Mouse (Mus musculus) limb, embryonic 14.5 days (tissue): ENCODE measurements at regions not wholly inside any gene's neighbourhood (a gene's known extent, or its start where the extent isn't known, plus 50 kb on each side); places are given as distances from the start of the nearest gene placed in this dataset.

ENCODE experiments used
- ATAC-seq: fragments of 200-750 bp; cut with Nextera tagmentation; 2 replicates; pipeline ENCODE4 v1.8.0; 2017; ENCODE audit warnings: low read depth, moderate number of reproducible peaks, moderate TSS enrichment; ENCODE audit not compliant: low FRiP score
- DNase-seq: peaks from one replicate; pipeline ENCODE4 v3.0.0-alpha.2; 2015; ENCODE audit warnings: low spot score
- H3K27ac ChIP-seq: fragments of 300-500 bp; sonication (generic); replicated peaks from 2 replicates; pipeline ENCODE4 v1.5.1; 2014; ENCODE audit warnings: low read depth, mild to moderate bottlenecking, low read length, moderate library complexity, mixed read lengths
- H3K27me3 ChIP-seq: fragments of 300-500 bp; sonication (generic); 2 replicates; pipeline ENCODE4 v1.6.1; 2014; ENCODE audit warnings: low read length, mixed read lengths; ENCODE audit not compliant: control insufficient read depth, insufficient read depth
- H3K36me3 ChIP-seq: fragments of 300-500 bp; sonication (generic); 2 replicates; pipeline ENCODE4 v1.6.1; 2014; ENCODE audit warnings: mild to moderate bottlenecking, low read length, moderate library complexity, mixed read lengths; ENCODE audit not compliant: control insufficient read depth, insufficient read depth
- H3K4me1 ChIP-seq: fragments of 300-500 bp; sonication (generic); 2 replicates; pipeline ENCODE4 v1.6.1; 2014; ENCODE audit warnings: antibody characterized with exemption, low read length, mixed read lengths; ENCODE audit not compliant: control insufficient read depth, insufficient read depth
- H3K4me2 ChIP-seq: fragments of 300-500 bp; sonication (generic); replicated peaks from 2 replicates; pipeline ENCODE4 v1.6.1; 2014; ENCODE audit warnings: low read depth, mild to moderate bottlenecking, low read length, moderate library complexity; ENCODE audit not compliant: severe bottlenecking
- H3K4me3 ChIP-seq: fragments of 300-500 bp; sonication (generic); replicated peaks from 2 replicates; pipeline ENCODE4 v1.5.1; 2014; ENCODE audit warnings: low read length
- H3K9ac ChIP-seq: fragments of 300-500 bp; sonication (generic); 2 replicates; pipeline ENCODE4 v1.6.1; 2014; ENCODE audit warnings: mild to moderate bottlenecking, low read depth, low read length, moderate library complexity; ENCODE audit not compliant: severe bottlenecking
- H3K9me3 ChIP-seq: fragments of 300-500 bp; sonication (generic); 2 replicates; pipeline ENCODE4 v1.6.1; 2016; ENCODE audit warnings: low read length; ENCODE audit not compliant: control insufficient read depth
- POLR2A ChIP-seq: fragments of 200-500 bp; IDR thresholded peaks from 2 replicates; pipeline ENCODE4 v1.8.0; 2012; ENCODE audit warnings: inconsistent platforms, mild to moderate bottlenecking, moderate library complexity, borderline replicate concordance; ENCODE audit not compliant: insufficient read depth, insufficient read length; ENCODE audit errors: extremely low read depth
- WGBS: fragments of 180-500 bp; shearing (Covaris S2); extraction: QIAGEN DNeasy Blood & Tissue Kit; methylation state at CpG from one replicate; pipeline ENCODE4 v1.1.7; 2014; 5-methylcytosine and 5-hydroxymethylcytosine counted together

DNA sequence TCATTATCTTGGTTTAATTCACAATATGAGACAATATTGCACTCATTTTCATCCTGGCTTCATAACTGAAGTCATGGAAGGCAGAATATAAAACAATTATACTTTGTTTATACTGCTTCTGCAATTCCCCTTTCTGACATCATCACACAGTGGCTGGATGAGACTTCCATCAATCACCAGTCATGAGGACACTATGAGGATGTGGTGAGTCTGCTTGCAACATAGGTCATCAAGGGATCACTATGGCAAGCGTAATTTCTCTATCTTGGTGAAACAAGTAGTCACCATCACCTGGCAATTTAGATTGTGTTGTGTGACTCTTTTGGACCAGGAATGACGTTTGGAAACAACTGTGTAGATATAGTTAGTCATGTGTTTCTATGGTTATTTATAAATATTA is 134.6 kb downstream of the Hao1 start:
- H3K4me3 ChIP-seq: no peak overlapping the region
- no peak for TF ChIP-seq POLR2A
- ATAC-seq (no peak), DNase-seq (no peak)
- H3K36me3 ChIP-seq: no peaks in the 10 kb centered on the region
- no peaks in the 10 kb centered on the region for H3K4me1 ChIP-seq
- H3K27ac ChIP-seq: no peak overlapping the region
- no peaks in the 10 kb centered on the region for H3K9me3 ChIP-seq
- H3K4me2 ChIP-seq: no peak overlapping the region
- H3K27me3 ChIP-seq: no peaks in the 10 kb centered on the region
- H3K9ac ChIP-seq: no peak overlapping the region
- 79% methylated on average over 2 of the region's 2 CpGs for WGBS

DNA sequence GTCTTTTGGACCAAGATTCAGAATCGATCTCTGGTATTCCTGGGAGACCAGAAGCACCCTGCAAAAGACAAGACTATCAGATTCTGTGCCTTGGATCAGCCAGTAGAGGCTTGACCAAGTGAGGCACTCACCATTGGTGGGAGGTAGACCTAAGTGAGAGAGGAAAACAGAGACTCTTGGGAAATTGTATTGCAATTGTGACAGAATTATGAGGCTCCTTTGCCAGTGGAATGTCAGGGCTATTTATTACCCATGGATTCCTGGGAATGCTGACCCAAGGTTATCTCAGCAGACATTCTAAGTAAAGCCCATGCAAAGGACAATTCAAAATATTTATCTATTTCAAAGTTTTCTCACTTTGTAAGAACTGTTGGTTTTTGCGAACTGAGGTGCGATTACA is 154.6 kb downstream of the Hao1 start:
- no peak for ATAC-seq
- Histone ChIP-seq H3K4me1 (no peaks in the 10 kb centered on the region), H3K36me3 (no peaks in the 10 kb centered on the region), H3K9ac (no peak overlapping the region), H3K27ac (no peak overlapping the region), H3K4me2 (no peak overlapping the region), H3K9me3 (no peaks in the 10 kb centered on the region), H3K27me3 (no peaks in the 10 kb centered on the region), H3K4me3 (no peak overlapping the region)
- WGBS: 81% methylated on average over 3 of the region's 3 CpGs
- no peak for TF ChIP-seq POLR2A
- DNase-seq: no peak

DNA sequence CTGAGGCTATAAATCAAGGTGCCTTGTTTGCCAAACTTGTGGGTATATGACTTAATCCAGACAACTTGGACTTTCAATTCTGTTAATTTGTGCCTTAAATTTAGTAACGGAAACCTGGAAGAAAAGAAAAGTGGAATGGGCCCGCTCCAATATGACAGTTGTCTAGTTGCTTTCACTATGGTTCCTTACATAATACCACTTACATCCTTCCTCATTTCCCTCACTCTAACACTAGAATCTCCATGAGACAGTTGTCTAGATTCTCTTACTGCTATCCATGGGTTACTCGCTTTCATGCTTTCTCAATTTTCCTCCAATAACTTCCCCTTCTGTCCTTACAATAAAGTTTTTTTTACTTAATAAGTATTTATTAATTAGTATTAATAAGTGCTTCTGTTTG is 160.7 kb downstream of the Hao1 start:
- Histone ChIP-seq H3K4me1 (no peaks in the 10 kb centered on the region), H3K27me3 (no peaks in the 10 kb centered on the region), H3K4me3 (no peak overlapping the region), H3K36me3 (no peaks in the 10 kb centered on the region), H3K9ac (no peak overlapping the region), H3K9me3 (no peaks in the 10 kb centered on the region), H3K27ac (no peak overlapping the region), H3K4me2 (no peak overlapping the region)
- WGBS: 91% methylated on average over 3 of the region's 3 CpGs
- TF ChIP-seq POLR2A: no peak
- DNase-seq: no peak
- ATAC-seq: no peak

DNA sequence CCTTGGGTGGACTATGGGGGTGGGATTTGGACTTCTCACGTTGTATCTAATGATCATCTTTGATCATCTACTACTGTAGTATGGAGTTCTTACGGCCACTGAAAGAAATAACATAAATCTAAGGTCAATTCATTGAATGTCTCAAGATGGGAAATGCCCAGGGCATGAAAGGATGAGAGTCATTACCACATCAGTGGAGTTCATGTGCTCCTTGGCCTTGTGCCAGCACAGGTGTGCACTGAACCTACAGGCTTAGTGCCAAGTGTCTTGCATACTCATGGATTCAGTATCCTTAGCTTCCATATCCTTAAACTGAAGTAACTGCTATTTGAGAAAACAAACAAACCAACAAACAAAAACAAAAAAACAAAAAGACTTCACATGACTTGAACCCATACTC is 179.1 kb downstream of the Hao1 start:
- 45% methylated on average over 2 of the region's 2 CpGs for WGBS
- Histone ChIP-seq H3K9ac (no peak overlapping the region), H3K4me1 (no peaks in the 10 kb centered on the region), H3K27ac (no peak overlapping the region), H3K27me3 (no peaks in the 10 kb centered on the region), H3K36me3 (no peaks in the 10 kb centered on the region), H3K4me2 (no peak overlapping the region), H3K4me3 (no peak overlapping the region), H3K9me3 (no peaks in the 10 kb centered on the region)
- ATAC-seq (no peak), DNase-seq (peak; percentile 9)
- no peak for TF ChIP-seq POLR2A

DNA sequence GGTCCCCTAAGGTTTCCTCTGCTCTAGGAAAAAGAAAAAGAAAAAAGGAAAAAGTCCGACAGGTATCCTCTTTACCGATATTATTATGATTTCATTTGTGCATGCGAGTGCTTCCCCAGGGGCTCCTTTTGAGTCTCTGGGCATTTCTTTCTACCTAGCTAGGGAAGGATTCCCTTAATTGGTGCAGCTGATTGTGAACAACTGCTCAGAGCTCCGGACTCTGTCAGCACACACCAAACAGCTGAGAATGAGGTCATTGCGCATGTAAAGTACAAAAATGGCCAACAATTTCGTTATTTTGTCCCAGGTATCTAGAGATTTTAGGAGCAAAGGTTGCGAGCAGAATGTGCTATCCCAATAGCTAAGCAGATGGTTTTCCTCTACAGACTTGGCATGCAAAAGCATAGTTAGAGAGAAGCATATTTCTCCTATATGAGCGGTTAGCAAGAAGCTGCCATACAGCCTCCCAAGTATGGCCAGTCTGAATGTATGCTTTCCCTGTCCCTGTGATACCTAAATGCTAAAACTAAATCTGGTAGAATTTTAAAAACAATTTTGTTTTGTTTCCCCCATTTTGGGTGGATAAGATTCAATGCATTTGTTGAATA is 203.2 kb downstream of the Hao1 start:
- Histone ChIP-seq H3K27me3 (no peaks in the 10 kb centered on the region), H3K27ac (no peak overlapping the region), H3K9me3 (no peaks in the 10 kb centered on the region), H3K9ac (no peak overlapping the region), H3K4me3 (no peak overlapping the region), H3K36me3 (no peaks in the 10 kb centered on the region), H3K4me2 (no peak overlapping the region), H3K4me1 (no peaks in the 10 kb centered on the region)
- 73% methylated on average over 8 of the region's 8 CpGs for WGBS
- no peak for TF ChIP-seq POLR2A
- ATAC-seq (no peak; the same call in 1 of the 2 replicates), DNase-seq (no peak)

DNA sequence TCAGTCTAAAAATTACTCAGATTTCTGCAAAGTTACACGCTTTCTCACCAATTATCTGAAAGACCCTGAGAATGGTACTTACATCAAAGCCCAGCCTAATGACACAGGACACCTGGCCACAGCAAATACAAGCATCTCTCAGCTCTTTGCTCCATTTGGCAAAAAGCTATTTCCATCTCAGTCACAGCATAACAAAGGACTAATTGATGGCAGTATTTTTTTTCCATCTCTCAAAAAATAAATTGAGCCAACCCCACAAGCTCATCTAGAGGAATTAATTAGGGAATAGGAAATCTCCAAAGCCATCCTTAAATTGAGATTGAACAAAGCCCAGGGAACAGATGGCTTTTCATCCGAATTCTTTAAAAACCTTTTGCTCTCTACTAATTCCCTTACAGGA is 203.7 kb downstream of the Hao1 start:
- DNase-seq: peak; percentile 6
- Histone ChIP-seq H3K9me3 (no peaks in the 10 kb centered on the region), H3K4me2 (no peak overlapping the region), H3K27ac (no peak overlapping the region), H3K4me3 (no peak overlapping the region), H3K4me1 (no peaks in the 10 kb centered on the region), H3K36me3 (no peaks in the 10 kb centered on the region), H3K9ac (no peak overlapping the region), H3K27me3 (no peaks in the 10 kb centered on the region)
- no peak; the same call in 1 of the 2 replicates for ATAC-seq
- WGBS: 52% methylated on average over 2 of the region's 2 CpGs
- TF ChIP-seq POLR2A: no peak
